Mouse (Mus musculus): ENCODE data around the gene Parp12.

- TF ChIP-seq CTCF (IDR thresholded peaks at IDR 0.05; ENCODE audit: borderline replicate concordance, extremely low read depth, insufficient read depth, insufficient read length) (no peak), POLR2A (IDR thresholded peaks at IDR 0.05; ENCODE audit: borderline replicate concordance, extremely low read depth, insufficient read depth, insufficient read length, poor library complexity, severe bottlenecking) (no peak)
Measured at GRCm38 (mm10) chr6:39052636-39053035, 65.5 kb downstream of the Parp12 start.

Measured in brain, embryonic 14.5 days (tissue).